Mouse (Mus musculus) G1E (cell line): ENCODE measurements around the gene Fam222b.

Experiments
- CTCF ChIP-seq: IDR thresholded peaks from 2 replicates; pipeline ENCODE4 v1.5.1; 2012; ENCODE audit warnings: low read depth, low read length, inconsistent platforms, mixed read lengths
- GATA1 ChIP-seq: IDR thresholded peaks from 2 replicates; pipeline ENCODE4 v1.6.1; 2012; ENCODE audit warnings: borderline replicate concordance, low read length, inconsistent platforms, mixed read lengths
- TAL1 ChIP-seq: conservative IDR thresholded peaks from 2 replicates; pipeline ENCODE4 v1.6.1; 2012; ENCODE audit warnings: low read depth, low read length, inconsistent platforms, mixed read lengths

- TF ChIP-seq CTCF, result no peak
- TF ChIP-seq GATA1, result no peak
- no peak for TF ChIP-seq TAL1
These were observed 89.5 kb downstream of the Fam222b start for GRCm38 (mm10) chr11:78183884-78184514.
